Mouse (Mus musculus) neural tube, postnatal 0 days (tissue): ENCODE results near the gene Tmx1. TPM values are rescaled to one million over a fixed set of nuclear protein-coding genes. Genes with fewer than 3 reads are reported as not detected.

Source experiments
- polyA plus RNA-seq: library from polyadenylated mRNA; unstranded; fragments of >200 nt; fragmentation: Nextera tagmentation; extraction: Ambion mirVana; gene quantifications from 2 replicates; pipeline ENCODE4 v1.2.1, GENCODE M21; 2015

Gene Tmx1
- 112 and 116 TPM in 2 replicates for polyA plus RNA-seq

GRCm38 (mm10) chr12:70452726-70453645 lies at the start of gene Tmx1:
Tmx1 (plus strand) TSS chr12:70453095.

Other genes with a start within 250 kb of the Tmx1 start
- 9.9 and 10.0 TPM in 2 replicates for gene Pygl, start 221.6 kb upstream of the Tmx1 start, polyA plus RNA-seq
- 120 and 154 TPM in 2 replicates for gene Trim9, start 105.5 kb upstream of the Tmx1 start, polyA plus RNA-seq